Mouse (Mus musculus): ENCODE measurements around the gene Sipa1l1. TPM values are rescaled to one million over a fixed set of nuclear protein-coding genes. Genes with fewer than 3 reads are reported as not detected.

Sipa1l1 gene
- 24.1 and 25.6 TPM in 2 replicates for polyA plus RNA-seq (2015; fragmentation: Nextera tagmentation; extraction: Ambion mirVana)

- WGBS = under 1% methylated on average over 39 of the region's 43 CpGs
- Histone ChIP-seq H3K27me3 (no peaks in the 10 kb centered on the region), H3K4me3 (peak within 1 kb of the TSS; percentile 86), H3K4me2 (replicated peaks) (peak within 1 kb of the TSS; percentile 92), H3K9me3 (no peaks in the 10 kb centered on the region), H3K36me3 (no peaks in the 10 kb centered on the region), H3K27ac (replicated peaks) (peak within 1 kb of the TSS; percentile 96), H3K9ac (replicated peaks) (peak within 1 kb of the TSS; percentile 94), H3K4me1 (peaks cover 39% of the 10 kb centered on the region)
- peak; percentile 93 for ATAC-seq (replicated peaks)
Observed at GRCm38 (mm10) chr12:82168820-82169533, at the start of gene Sipa1l1. Gene Sipa1l1 (plus strand): TSS chr12:82169320.

DNA sequence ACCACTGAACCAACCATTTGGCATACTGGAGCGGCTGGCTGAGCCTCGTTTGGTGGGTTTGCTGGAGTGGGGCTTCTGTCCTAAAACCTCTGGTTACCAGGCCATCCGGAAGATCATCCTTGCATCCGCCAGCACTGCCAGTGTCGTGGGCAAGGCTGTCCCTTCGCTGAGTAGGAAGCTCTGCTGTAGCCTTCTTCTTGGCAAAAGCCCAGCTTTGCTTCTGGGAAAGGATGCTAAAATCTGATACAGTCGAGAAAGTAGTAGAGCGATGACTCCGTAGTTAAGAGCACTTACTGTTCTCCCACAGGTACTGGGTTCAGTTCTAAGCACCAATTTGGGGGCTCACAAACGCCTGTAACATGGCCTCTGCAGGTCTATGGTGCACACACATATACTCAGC is 47.2 kb upstream of the Sipa1l1 start:
- no peak for ATAC-seq (replicated peaks)
- Histone ChIP-seq H3K9ac (replicated peaks) (no peak overlapping the region), H3K4me3 (no peak overlapping the region), H3K27ac (replicated peaks) (no peak overlapping the region), H3K4me2 (replicated peaks) (no peak overlapping the region), H3K36me3 (no peaks in the 10 kb centered on the region), H3K9me3 (no peaks in the 10 kb centered on the region), H3K4me1 (no peaks in the 10 kb centered on the region), H3K27me3 (no peaks in the 10 kb centered on the region)
- WGBS = 78% methylated on average over 10 of the region's 10 CpGs

- H3K4me1 ChIP-seq = no peaks in the 10 kb centered on the region
- no peak overlapping the region for H3K27ac ChIP-seq (replicated peaks)
- H3K9me3 ChIP-seq = no peaks in the 10 kb centered on the region
- H3K4me3 ChIP-seq = no peak overlapping the region
- no peak overlapping the region for H3K4me2 ChIP-seq (replicated peaks)
- no peaks in the 10 kb centered on the region for H3K36me3 ChIP-seq
- 40% methylated on average over 22 of the region's 22 CpGs for WGBS
- no peak overlapping the region for H3K9ac ChIP-seq (replicated peaks)
- H3K27me3 ChIP-seq = no peaks in the 10 kb centered on the region
- ATAC-seq (replicated peaks) = no peak
Observed at GRCm38 (mm10) chr12:82122450-82123249, 46.5 kb upstream of the Sipa1l1 start.

DNA sequence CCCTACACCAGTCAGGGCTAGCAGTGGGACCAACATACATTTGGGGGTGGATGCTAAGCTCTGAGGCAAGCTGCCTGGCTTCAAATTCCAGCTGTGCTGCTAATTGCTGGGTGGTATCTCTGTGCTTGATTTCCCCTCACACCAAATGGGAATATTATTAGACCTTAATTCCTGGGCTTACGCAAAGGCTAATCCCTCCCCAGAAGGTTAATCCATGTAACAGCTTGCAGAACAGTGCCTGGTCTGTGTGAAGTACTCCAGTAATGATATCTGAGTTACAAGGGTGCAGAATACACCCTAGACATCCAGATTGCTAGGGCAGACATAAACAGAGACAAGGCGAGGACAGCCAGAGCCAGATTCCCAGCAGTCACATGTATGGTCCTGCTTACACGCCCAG is 42.3 kb upstream of the Sipa1l1 start:
- Histone ChIP-seq H3K27me3 (no peaks in the 10 kb centered on the region), H3K36me3 (no peaks in the 10 kb centered on the region), H3K27ac (replicated peaks) (no peak overlapping the region), H3K9me3 (no peaks in the 10 kb centered on the region), H3K4me1 (no peaks in the 10 kb centered on the region), H3K4me3 (no peak overlapping the region), H3K9ac (replicated peaks) (no peak overlapping the region), H3K4me2 (replicated peaks) (no peak overlapping the region)
- 81% methylated on average over 3 of the region's 3 CpGs for WGBS
- ATAC-seq (replicated peaks) = no peak

- ATAC-seq (replicated peaks) = no peak
- Histone ChIP-seq H3K4me3 (no peak overlapping the region), H3K4me1 (no peaks in the 10 kb centered on the region), H3K36me3 (no peaks in the 10 kb centered on the region), H3K4me2 (replicated peaks) (no peak overlapping the region), H3K9me3 (no peaks in the 10 kb centered on the region), H3K9ac (replicated peaks) (no peak overlapping the region), H3K27me3 (no peaks in the 10 kb centered on the region), H3K27ac (replicated peaks) (no peak overlapping the region)
- 94% methylated on average over 17 of the region's 17 CpGs for WGBS
Observed at GRCm38 (mm10) chr12:82139234-82140166, 29.6 kb upstream of the Sipa1l1 start.

GRCm38 (mm10) chr12:82143371-82143770 is 25.7 kb upstream of the Sipa1l1 start:
- H3K9ac ChIP-seq (replicated peaks) = no peak overlapping the region
- no peak overlapping the region for H3K27ac ChIP-seq (replicated peaks)
- H3K4me1 ChIP-seq = peaks cover 19% of the 10 kb centered on the region
- no peaks in the 10 kb centered on the region for H3K36me3 ChIP-seq
- H3K4me3 ChIP-seq = no peak overlapping the region
- no peak for ATAC-seq (replicated peaks)
- WGBS = 69% methylated on average over 3 of the region's 3 CpGs
- no peaks in the 10 kb centered on the region for H3K9me3 ChIP-seq
- H3K4me2 ChIP-seq (replicated peaks) = no peak overlapping the region
- no peaks in the 10 kb centered on the region for H3K27me3 ChIP-seq

DNA sequence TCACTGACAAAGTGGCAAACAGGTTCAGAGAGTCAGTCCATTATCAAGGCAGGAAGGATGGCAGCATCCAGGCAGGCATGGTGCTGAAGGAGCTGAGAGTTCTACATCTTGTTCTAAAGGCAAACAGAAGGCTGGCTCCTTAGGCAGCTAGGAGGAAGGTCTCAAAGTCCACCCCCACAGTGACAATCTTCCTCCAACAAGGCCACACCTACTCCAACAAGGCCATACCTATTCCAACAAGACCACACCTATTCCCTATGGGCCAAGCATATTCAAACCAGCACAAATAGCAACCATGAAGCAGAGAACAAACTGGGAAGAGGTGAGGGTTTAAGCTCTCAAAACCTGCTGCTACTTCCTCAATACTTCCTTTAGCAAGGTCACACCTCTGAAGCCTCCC is 23.9 kb upstream of the Sipa1l1 start:
- H3K4me2 ChIP-seq (replicated peaks) = no peak overlapping the region
- ATAC-seq (replicated peaks) = no peak
- H3K4me1 ChIP-seq = peaks cover 25% of the 10 kb centered on the region
- H3K9me3 ChIP-seq = no peaks in the 10 kb centered on the region
- no peak overlapping the region for H3K4me3 ChIP-seq
- H3K36me3 ChIP-seq = no peaks in the 10 kb centered on the region
- H3K9ac ChIP-seq (replicated peaks) = no peak overlapping the region
- no peaks in the 10 kb centered on the region for H3K27me3 ChIP-seq
- H3K27ac ChIP-seq (replicated peaks) = no peak overlapping the region

DNA sequence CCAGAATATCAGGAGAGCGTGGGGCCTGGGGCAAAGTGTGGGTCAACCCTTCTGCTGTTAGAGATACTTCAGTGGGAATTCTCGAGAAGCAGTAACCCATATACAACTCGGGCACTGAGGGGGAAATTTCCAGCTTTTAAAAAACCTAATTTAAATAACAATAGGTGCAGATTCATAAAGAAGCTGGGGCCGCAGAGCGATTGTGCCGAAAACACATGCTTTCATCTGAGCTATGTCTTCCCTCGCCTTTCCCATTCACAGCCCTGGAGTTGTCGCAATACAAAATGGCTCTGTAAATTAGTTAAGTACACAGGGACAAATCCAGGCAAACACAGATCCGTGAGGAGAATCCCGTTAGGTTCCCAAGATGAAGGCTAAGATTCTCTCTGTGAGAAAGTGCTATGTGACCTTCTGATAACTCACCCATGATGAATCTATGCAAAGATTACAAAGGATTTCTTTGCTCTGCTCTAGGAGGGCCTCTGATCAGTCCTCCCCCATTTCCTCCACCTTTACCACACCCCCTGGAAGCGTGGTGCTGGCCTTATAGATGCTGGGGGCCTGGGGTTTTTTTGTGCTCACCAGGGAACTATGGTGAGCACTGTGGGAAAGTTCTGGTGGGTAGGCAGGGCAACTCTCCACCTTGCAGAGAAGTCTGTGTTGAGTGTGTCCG is 22.0 kb upstream of the Sipa1l1 start:
- Histone ChIP-seq H3K4me2 (replicated peaks) (no peak overlapping the region), H3K4me1 (peaks cover 25% of the 10 kb centered on the region), H3K9me3 (no peaks in the 10 kb centered on the region), H3K36me3 (no peaks in the 10 kb centered on the region), H3K27ac (replicated peaks) (no peak overlapping the region), H3K9ac (replicated peaks) (no peak overlapping the region), H3K27me3 (no peaks in the 10 kb centered on the region), H3K4me3 (no peak overlapping the region)
- 15% methylated on average over 12 of the region's 12 CpGs for WGBS
- 0 out of 2 replicates have a peak, but pooled peaks have one; percentile 38 for ATAC-seq (replicated peaks)

- no peak overlapping the region for H3K9ac ChIP-seq (replicated peaks)
- WGBS = 35% methylated on average over 8 of the region's 8 CpGs
Observed at GRCm38 (mm10) chr12:82148328-82148930, 20.7 kb upstream of the Sipa1l1 start.

DNA sequence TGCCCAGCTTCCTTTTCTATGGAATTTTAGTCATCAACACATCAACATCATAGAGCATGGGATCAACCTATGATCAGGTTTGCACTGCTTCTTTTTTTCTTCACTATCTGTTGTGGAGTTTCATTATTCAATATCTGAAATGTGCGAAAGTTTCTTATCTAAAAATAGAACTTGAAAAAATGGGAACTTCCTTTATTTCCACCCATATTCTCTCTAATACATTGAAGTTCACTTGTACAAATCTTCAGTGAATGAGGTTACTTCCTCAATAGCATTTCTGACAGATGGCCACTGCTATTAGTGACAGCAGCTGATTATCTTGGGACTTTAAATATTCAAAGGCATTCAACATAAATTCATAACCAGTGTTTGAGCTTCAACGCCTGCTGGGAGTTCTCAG is 18.1 kb upstream of the Sipa1l1 start:
- no peak overlapping the region for H3K4me3 ChIP-seq
- H3K4me1 ChIP-seq = peaks cover 25% of the 10 kb centered on the region
- H3K27ac ChIP-seq (replicated peaks) = no peak overlapping the region
- no peaks in the 10 kb centered on the region for H3K9me3 ChIP-seq
- no peak overlapping the region for H3K9ac ChIP-seq (replicated peaks)
- no peaks in the 10 kb centered on the region for H3K36me3 ChIP-seq
- ATAC-seq (replicated peaks) = no peak
- no peaks in the 10 kb centered on the region for H3K27me3 ChIP-seq
- no peak overlapping the region for H3K4me2 ChIP-seq (replicated peaks)
- WGBS = 74% methylated on average over 2 of the region's 2 CpGs

More at GRCm38 (mm10) chr12:82148328-82148930, 20.7 kb upstream of the Sipa1l1 start:
- peaks cover 25% of the 10 kb centered on the region for H3K4me1 ChIP-seq
- no peak for ATAC-seq (replicated peaks)
- no peak overlapping the region for H3K4me2 ChIP-seq (replicated peaks)
- no peaks in the 10 kb centered on the region for H3K9me3 ChIP-seq
- 0 out of 2 replicates have a peak overlapping the region, but pooled peaks have one; percentile 24 for H3K27ac ChIP-seq (replicated peaks)
- no peaks in the 10 kb centered on the region for H3K27me3 ChIP-seq
- no peak overlapping the region for H3K4me3 ChIP-seq
- no peaks in the 10 kb centered on the region for H3K36me3 ChIP-seq

GRCm38 (mm10) chr12:82154527-82154926 is 14.6 kb upstream of the Sipa1l1 start:
- Histone ChIP-seq H3K9me3 (no peaks in the 10 kb centered on the region), H3K27ac (replicated peaks) (no peak overlapping the region), H3K9ac (replicated peaks) (no peak overlapping the region), H3K36me3 (no peaks in the 10 kb centered on the region), H3K4me2 (replicated peaks) (no peak overlapping the region), H3K4me3 (no peak overlapping the region), H3K4me1 (no peaks in the 10 kb centered on the region), H3K27me3 (no peaks in the 10 kb centered on the region)
- ATAC-seq (replicated peaks) = no peak
- 73% methylated on average over 4 of the region's 4 CpGs for WGBS

Measured in forebrain, embryonic 15.5 days (tissue).